Mouse (Mus musculus) heart, postnatal 4 days (tissue): ENCODE results near the gene Defb45. TPM values are rescaled to one million over a fixed set of nuclear protein-coding genes. Genes with fewer than 3 reads are reported as not detected.
A peak's percentile ranks its signal among the peaks of the same experiment; 100 is the strongest.

Experiments used
- DNase-seq: peaks from one replicate; pipeline ENCODE4 v3.0.0; 2021
- total RNA-seq, 2 experiments: library from RNA; stranded (reverse); gene quantifications; 2 replicates each; pipeline ENCODE4 v1.2.3; 2021

The Defb45 gene
- not detected for total RNA-seq

GRCm38 (mm10) chr2:152599299-152599698, at the start of gene Defb45:
Gene Defb45, minus strand, starts transcription at chr2:152599399.
- no peak for DNase-seq

- peak; percentile 60 for DNase-seq
Measured at GRCm38 (mm10) chr2:152639406-152640113, 40.4 kb upstream of the Defb45 start.

- DNase-seq: peak; percentile 24
Measured at GRCm38 (mm10) chr2:152638865-152639264, 39.7 kb upstream of the Defb45 start.

GRCm38 (mm10) chr2:152637381-152637780, 38.2 kb upstream of the Defb45 start:
- peak; percentile 12 for DNase-seq

GRCm38 (mm10) chr2:152637006-152637322, 37.8 kb upstream of the Defb45 start:
- DNase-seq: no peak

GRCm38 (mm10) chr2:152636246-152637005, 37.2 kb upstream of the Defb45 start:
- DNase-seq: peak; percentile 88

GRCm38 (mm10) chr2:152634311-152634710, 35.1 kb upstream of the Defb45 start:
- no peak for DNase-seq

- peak; percentile 49 for DNase-seq
Measured at GRCm38 (mm10) chr2:152633334-152633733, 34.1 kb upstream of the Defb45 start.

GRCm38 (mm10) chr2:152629904-152630303, 30.7 kb upstream of the Defb45 start:
- DNase-seq: no peak

GRCm38 (mm10) chr2:152629239-152629638, 30.0 kb upstream of the Defb45 start:
- no peak for DNase-seq

- peak; percentile 34 for DNase-seq
Measured at GRCm38 (mm10) chr2:152628066-152628465, 28.9 kb upstream of the Defb45 start.

GRCm38 (mm10) chr2:152626774-152627591, 27.8 kb upstream of the Defb45 start, which contains the start of gene Rem1:
Gene Rem1, plus strand, starts transcription at chr2:152626951.
- peak; percentile 63 for DNase-seq

- no peak for DNase-seq
Measured at GRCm38 (mm10) chr2:152625256-152625655, 26.1 kb upstream of the Defb45 start.

- DNase-seq: no peak
Measured at GRCm38 (mm10) chr2:152624566-152624965, 25.4 kb upstream of the Defb45 start.

- no peak for DNase-seq
Measured at GRCm38 (mm10) chr2:152622953-152623352, 23.8 kb upstream of the Defb45 start, which contains the start of gene Defb25. Gene Defb25, minus strand, starts transcription at chr2:152623053.

- no peak for DNase-seq
Measured at GRCm38 (mm10) chr2:152622151-152622550, 23.0 kb upstream of the Defb45 start.

- DNase-seq: no peak
Measured at GRCm38 (mm10) chr2:152620367-152621134, 21.4 kb upstream of the Defb45 start.

- no peak for DNase-seq
Measured at GRCm38 (mm10) chr2:152617374-152617773, 18.2 kb upstream of the Defb45 start.

GRCm38 (mm10) chr2:152616470-152616869, 17.3 kb upstream of the Defb45 start:
- DNase-seq: no peak

- peak; percentile 68 for DNase-seq
Measured at GRCm38 (mm10) chr2:152615563-152615962, 16.4 kb upstream of the Defb45 start.

GRCm38 (mm10) chr2:152612193-152612592, 13.0 kb upstream of the Defb45 start:
- DNase-seq: no peak

GRCm38 (mm10) chr2:152608719-152609118, 9.5 kb upstream of the Defb45 start:
- no peak for DNase-seq
